Mouse (Mus musculus): ENCODE measurements around the gene Sp7. TPM values are rescaled to one million over a fixed set of nuclear protein-coding genes. Genes with fewer than 3 reads are reported as not detected.

The Sp7 gene
- polyA plus RNA-seq, 1 experiment from 2014 or later, result 1.3 TPM

GRCm38 (mm10) chr15:102405489-102406195 lies 38.7 kb upstream of the Sp7 start, which contains the start of gene Sp1:
TSS of gene Sp1 (plus strand) at chr15:102406143.
- Histone ChIP-seq H3K4me2 (replicated peaks; ENCODE audit: low read depth, low read length) (peak within 1 kb of the TSS; percentile 53), H3K27me3 (ENCODE audit: insufficient read depth, low read length) (no peaks in the 10 kb centered on the region)

GRCm38 (mm10) chr15:102404608-102405488 lies 37.9 kb upstream of the Sp7 start:
- ATAC-seq (ENCODE audit: low FRiP score, low TSS enrichment), result no peak
- Histone ChIP-seq H3K27me3 (ENCODE audit: insufficient read depth, low read length) (no peaks in the 10 kb centered on the region), H3K36me3 (ENCODE audit: insufficient read depth, low read length) (peaks cover 22% of the 10 kb centered on the region), H3K4me1 (ENCODE audit: insufficient read depth, low read length) (peaks cover 41% of the 10 kb centered on the region), H3K4me2 (replicated peaks; ENCODE audit: low read depth, low read length) (peak overlapping the region; percentile 53), H3K9ac (replicated peaks; ENCODE audit: low read length) (peak overlapping the region; percentile 84), H3K27ac (ENCODE audit: low read length) (peak overlapping the region; percentile 100), H3K9me3 (ENCODE audit: low read length) (no peaks in the 10 kb centered on the region), H3K4me3 (ENCODE audit: low read length) (peak overlapping the region; percentile 75)
- WGBS, result 15% methylated on average over 34 of the region's 34 CpGs

More at GRCm38 (mm10) chr15:102405489-102406195, 38.7 kb upstream of the Sp7 start, which contains the start of gene Sp1:
- peaks cover 40% of the 10 kb centered on the region for H3K4me1 ChIP-seq (ENCODE audit: insufficient read depth, low read length)
- peak; percentile 99 for ATAC-seq (ENCODE audit: low FRiP score, low TSS enrichment)
- H3K9ac ChIP-seq (replicated peaks; ENCODE audit: low read length), result peak within 1 kb of the TSS; percentile 98
- WGBS, result under 1% methylated on average over 38 of the region's 38 CpGs
- H3K4me3 ChIP-seq (ENCODE audit: low read length), result peak within 1 kb of the TSS; percentile 75
- peaks cover 30% of the 10 kb centered on the region for H3K36me3 ChIP-seq (ENCODE audit: insufficient read depth, low read length)
- peak within 1 kb of the TSS; percentile 100 for H3K27ac ChIP-seq (ENCODE audit: low read length)
- no peaks in the 10 kb centered on the region for H3K9me3 ChIP-seq (ENCODE audit: low read length)

GRCm38 (mm10) chr15:102402210-102402609 lies 35.2 kb upstream of the Sp7 start:
- ATAC-seq (ENCODE audit: low FRiP score, low TSS enrichment), result no peak
- 94% methylated on average over 3 of the region's 3 CpGs for WGBS
- no peak overlapping the region for H3K4me3 ChIP-seq (ENCODE audit: low read length)
- H3K4me1 ChIP-seq (ENCODE audit: insufficient read depth, low read length), result peaks cover 31% of the 10 kb centered on the region
- no peaks in the 10 kb centered on the region for H3K36me3 ChIP-seq (ENCODE audit: insufficient read depth, low read length)
- H3K4me2 ChIP-seq (replicated peaks; ENCODE audit: low read depth, low read length), result no peak overlapping the region
- no peak overlapping the region for H3K27ac ChIP-seq (ENCODE audit: low read length)
- H3K27me3 ChIP-seq (ENCODE audit: insufficient read depth, low read length), result no peaks in the 10 kb centered on the region
- no peak overlapping the region for H3K9ac ChIP-seq (replicated peaks; ENCODE audit: low read length)
- H3K9me3 ChIP-seq (ENCODE audit: low read length), result no peaks in the 10 kb centered on the region

- WGBS, result 82% methylated on average over 2 of the region's 2 CpGs
- Histone ChIP-seq H3K36me3 (ENCODE audit: insufficient read depth, low read length) (no peaks in the 10 kb centered on the region), H3K9ac (replicated peaks; ENCODE audit: low read length) (no peak overlapping the region), H3K27ac (ENCODE audit: low read length) (no peak overlapping the region), H3K9me3 (ENCODE audit: low read length) (no peaks in the 10 kb centered on the region), H3K4me2 (replicated peaks; ENCODE audit: low read depth, low read length) (no peak overlapping the region), H3K4me1 (ENCODE audit: insufficient read depth, low read length) (peaks cover 28% of the 10 kb centered on the region), H3K4me3 (ENCODE audit: low read length) (no peak overlapping the region), H3K27me3 (ENCODE audit: insufficient read depth, low read length) (no peaks in the 10 kb centered on the region)
- no peak for ATAC-seq (ENCODE audit: low FRiP score, low TSS enrichment)
Measured at GRCm38 (mm10) chr15:102401278-102401677, 34.3 kb upstream of the Sp7 start.

- Histone ChIP-seq H3K27me3 (ENCODE audit: insufficient read depth, low read length) (no peaks in the 10 kb centered on the region), H3K36me3 (ENCODE audit: insufficient read depth, low read length) (no peaks in the 10 kb centered on the region), H3K9me3 (ENCODE audit: low read length) (no peaks in the 10 kb centered on the region), H3K4me2 (replicated peaks; ENCODE audit: low read depth, low read length) (peak overlapping the region; percentile 66; the same call in 1 of the 2 replicates), H3K4me3 (ENCODE audit: low read length) (no peak overlapping the region), H3K9ac (replicated peaks; ENCODE audit: low read length) (peak overlapping the region; percentile 16; the same call in 1 of the 2 replicates), H3K4me1 (ENCODE audit: insufficient read depth, low read length) (peaks cover 28% of the 10 kb centered on the region), H3K27ac (ENCODE audit: low read length) (peak overlapping the region; percentile 97)
- ATAC-seq (ENCODE audit: low FRiP score, low TSS enrichment), result no peak
- 87% methylated on average over 10 of the region's 10 CpGs for WGBS
Measured at GRCm38 (mm10) chr15:102400476-102401045, 33.6 kb upstream of the Sp7 start.

GRCm38 (mm10) chr15:102399229-102400221 lies 32.5 kb upstream of the Sp7 start:
- H3K27ac ChIP-seq (ENCODE audit: low read length), result peak overlapping the region; percentile 97
- H3K9me3 ChIP-seq (ENCODE audit: low read length), result no peaks in the 10 kb centered on the region
- H3K36me3 ChIP-seq (ENCODE audit: insufficient read depth, low read length), result no peaks in the 10 kb centered on the region
- peak; percentile 91 for ATAC-seq (ENCODE audit: low FRiP score, low TSS enrichment)
- peak overlapping the region; percentile 66 for H3K4me2 ChIP-seq (replicated peaks; ENCODE audit: low read depth, low read length)
- 2% methylated on average over 34 of the region's 34 CpGs for WGBS
- peaks cover 34% of the 10 kb centered on the region for H3K4me1 ChIP-seq (ENCODE audit: insufficient read depth, low read length)
- H3K27me3 ChIP-seq (ENCODE audit: insufficient read depth, low read length), result no peaks in the 10 kb centered on the region
- peak overlapping the region; percentile 75 for H3K9ac ChIP-seq (replicated peaks; ENCODE audit: low read length)
- H3K4me3 ChIP-seq (ENCODE audit: low read length), result peak overlapping the region; percentile 47

GRCm38 (mm10) chr15:102398629-102399028 lies 31.6 kb upstream of the Sp7 start:
- Histone ChIP-seq H3K9ac (replicated peaks; ENCODE audit: low read length) (0 out of 2 replicates have a peak overlapping the region, but pooled peaks have one; percentile 75), H3K4me2 (replicated peaks; ENCODE audit: low read depth, low read length) (peak overlapping the region; percentile 66), H3K27ac (ENCODE audit: low read length) (peak overlapping the region; percentile 97), H3K9me3 (ENCODE audit: low read length) (no peaks in the 10 kb centered on the region), H3K4me3 (ENCODE audit: low read length) (no peak overlapping the region), H3K36me3 (ENCODE audit: insufficient read depth, low read length) (no peaks in the 10 kb centered on the region), H3K4me1 (ENCODE audit: insufficient read depth, low read length) (peaks cover 38% of the 10 kb centered on the region), H3K27me3 (ENCODE audit: insufficient read depth, low read length) (no peaks in the 10 kb centered on the region)
- 14% methylated on average over 5 of the region's 5 CpGs for WGBS
- no peak for ATAC-seq (ENCODE audit: low FRiP score, low TSS enrichment)

GRCm38 (mm10) chr15:102395061-102395460 lies 28.1 kb upstream of the Sp7 start:
- Histone ChIP-seq H3K4me1 (ENCODE audit: insufficient read depth, low read length) (peaks cover 31% of the 10 kb centered on the region), H3K27me3 (ENCODE audit: insufficient read depth, low read length) (no peaks in the 10 kb centered on the region), H3K4me2 (replicated peaks; ENCODE audit: low read depth, low read length) (no peak overlapping the region), H3K9ac (replicated peaks; ENCODE audit: low read length) (no peak overlapping the region), H3K9me3 (ENCODE audit: low read length) (no peaks in the 10 kb centered on the region), H3K36me3 (ENCODE audit: insufficient read depth, low read length) (no peaks in the 10 kb centered on the region), H3K4me3 (ENCODE audit: low read length) (no peak overlapping the region), H3K27ac (ENCODE audit: low read length) (no peak overlapping the region; the same call in 1 of the 2 replicates)
- no peak for ATAC-seq (ENCODE audit: low FRiP score, low TSS enrichment)
- 9% methylated on average over 3 of the region's 3 CpGs for WGBS

- Histone ChIP-seq H3K36me3 (ENCODE audit: insufficient read depth, low read length) (no peaks in the 10 kb centered on the region), H3K27ac (ENCODE audit: low read length) (peak overlapping the region; percentile 75), H3K4me2 (replicated peaks; ENCODE audit: low read depth, low read length) (no peak overlapping the region), H3K4me3 (ENCODE audit: low read length) (no peak overlapping the region), H3K9me3 (ENCODE audit: low read length) (no peaks in the 10 kb centered on the region), H3K27me3 (ENCODE audit: insufficient read depth, low read length) (no peaks in the 10 kb centered on the region), H3K4me1 (ENCODE audit: insufficient read depth, low read length) (peaks cover 23% of the 10 kb centered on the region), H3K9ac (replicated peaks; ENCODE audit: low read length) (no peak overlapping the region)
- ATAC-seq (ENCODE audit: low FRiP score, low TSS enrichment), result no peak
Measured at GRCm38 (mm10) chr15:102393584-102394014, 26.6 kb upstream of the Sp7 start.
